Mouse (Mus musculus): ENCODE data around the gene Als2.

Als2 gene

DNA sequence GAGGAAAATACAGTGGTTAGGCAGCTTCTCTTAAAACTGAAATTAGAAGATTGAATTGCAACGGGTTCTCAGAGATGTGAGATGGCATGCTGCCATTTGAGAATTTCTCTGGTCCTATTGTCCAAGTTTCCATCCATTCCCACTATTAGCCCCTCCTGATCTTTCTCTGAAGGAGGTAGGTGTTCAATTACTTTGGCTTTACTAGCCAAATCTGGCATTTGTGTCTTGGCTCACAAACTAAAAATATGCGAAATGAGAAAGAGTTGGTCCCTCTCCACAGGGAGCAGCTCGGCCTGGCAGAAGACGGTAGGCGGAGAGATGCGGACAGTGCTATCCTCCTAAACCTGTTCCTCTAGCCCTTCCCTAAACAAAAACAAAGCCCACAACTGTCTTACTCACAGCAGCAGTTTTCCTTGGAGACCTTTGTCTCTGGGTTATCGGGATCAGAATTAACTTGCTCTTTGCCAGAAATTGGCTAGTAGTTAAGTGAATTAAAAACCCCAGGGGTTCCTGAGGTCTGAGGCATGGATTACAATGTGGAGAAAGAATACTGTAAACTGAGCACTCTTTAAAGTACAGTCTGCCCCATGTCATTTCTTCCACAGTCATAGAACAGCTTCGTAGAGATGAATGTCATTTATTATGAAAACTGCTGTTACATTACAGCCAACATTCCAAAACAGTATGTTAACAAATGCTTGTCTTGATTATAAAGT is 74.6 kb downstream of the Als2 start:
- DNase-seq, result no peak

DNA sequence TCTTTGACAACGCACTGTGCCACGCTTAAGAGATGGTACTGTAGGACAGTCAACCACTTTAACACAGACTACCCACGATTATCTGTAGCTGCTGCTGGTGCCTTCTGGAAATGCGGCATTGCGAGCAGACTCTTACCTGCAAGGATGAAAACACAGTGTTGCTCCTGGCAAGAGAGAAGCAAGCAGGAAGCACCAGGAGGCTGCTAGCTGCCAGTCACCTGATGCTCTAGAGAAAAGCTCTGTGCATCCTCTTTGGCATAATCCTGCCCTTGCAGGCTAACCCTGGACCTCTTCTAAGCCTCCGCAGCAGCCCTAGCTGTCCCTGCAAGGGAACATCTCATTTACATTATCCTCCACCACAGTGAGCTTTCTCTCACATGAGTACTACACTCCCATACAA is 75.6 kb downstream of the Als2 start:
- no peak for DNase-seq

DNA sequence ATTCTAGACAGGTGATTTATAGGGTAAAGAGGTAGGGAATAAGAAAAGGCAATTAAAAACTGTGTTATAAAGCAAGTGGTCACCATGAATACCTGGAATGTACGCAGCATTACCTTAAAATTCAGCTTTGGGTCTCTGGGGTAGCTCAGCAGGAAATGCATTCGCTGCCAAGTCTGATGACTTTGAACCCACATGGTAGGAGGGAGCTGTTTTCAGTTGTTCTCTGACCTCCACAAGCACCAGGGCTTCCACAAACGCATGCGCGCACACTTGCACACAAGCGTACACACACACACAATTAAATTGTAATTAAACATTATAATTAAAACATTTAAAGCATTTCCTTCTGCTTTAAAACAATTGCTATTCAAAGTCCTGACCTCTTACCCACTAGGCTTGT is 76.2 kb downstream of the Als2 start:
- no peak for DNase-seq

DNA sequence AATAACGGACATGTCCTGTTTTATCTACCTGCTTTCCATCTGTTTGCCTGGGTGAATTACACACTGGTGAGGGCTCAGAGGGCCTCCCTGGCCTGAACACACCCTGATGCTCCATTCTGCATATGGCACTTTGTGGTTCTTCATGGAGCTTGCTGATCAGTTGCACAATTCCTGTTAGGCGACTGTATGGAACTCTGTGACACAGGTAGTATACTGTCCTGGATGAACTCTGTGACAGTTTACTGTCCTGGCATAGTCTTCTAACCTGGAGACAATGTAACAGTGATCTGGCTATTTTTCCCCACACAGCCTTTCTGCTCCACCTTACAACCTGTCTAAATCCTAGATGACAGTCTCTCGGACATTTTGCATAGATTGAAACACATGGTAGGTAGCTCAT is 77.9 kb downstream of the Als2 start:
- no peak for DNase-seq

DNA sequence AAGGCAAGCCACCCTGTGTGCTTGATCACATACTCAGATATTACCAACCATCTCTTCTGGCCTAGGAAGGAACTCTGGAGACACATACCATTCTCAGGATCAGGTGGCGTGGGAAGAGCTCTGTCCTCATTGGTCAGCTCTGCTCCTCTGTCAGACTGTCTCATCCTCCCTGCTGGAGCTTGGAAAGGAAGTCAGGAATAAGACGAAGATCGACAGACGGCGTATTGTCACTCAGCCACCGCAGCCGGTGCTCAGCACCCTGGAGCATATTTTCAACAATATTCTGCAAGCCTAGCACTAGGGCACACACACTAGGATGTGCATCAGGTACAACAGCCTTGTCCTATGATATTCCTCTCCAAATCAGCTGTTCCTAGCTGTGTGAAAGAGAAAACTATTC is 78.5 kb downstream of the Als2 start:
- no peak for DNase-seq

DNA sequence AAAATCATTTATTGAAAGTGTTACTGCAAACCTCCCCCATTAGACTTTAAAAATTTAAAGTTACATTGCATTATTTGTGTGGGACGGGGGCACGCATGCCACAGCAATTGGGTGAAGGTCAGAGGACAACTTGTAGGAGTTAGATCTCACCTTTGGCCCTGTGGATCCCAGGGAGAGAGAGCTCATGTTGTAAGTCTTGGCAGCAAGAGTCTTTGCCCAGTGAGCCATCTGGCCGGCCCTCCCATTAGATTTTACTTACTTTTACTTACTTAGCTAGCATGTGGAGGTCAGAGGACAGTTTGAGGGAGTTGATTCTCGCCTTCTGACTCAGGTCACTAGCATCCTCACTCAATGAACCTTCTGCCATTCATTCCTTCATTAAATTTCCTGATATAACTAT is 79.2 kb downstream of the Als2 start:
- DNase-seq, result no peak

DNA sequence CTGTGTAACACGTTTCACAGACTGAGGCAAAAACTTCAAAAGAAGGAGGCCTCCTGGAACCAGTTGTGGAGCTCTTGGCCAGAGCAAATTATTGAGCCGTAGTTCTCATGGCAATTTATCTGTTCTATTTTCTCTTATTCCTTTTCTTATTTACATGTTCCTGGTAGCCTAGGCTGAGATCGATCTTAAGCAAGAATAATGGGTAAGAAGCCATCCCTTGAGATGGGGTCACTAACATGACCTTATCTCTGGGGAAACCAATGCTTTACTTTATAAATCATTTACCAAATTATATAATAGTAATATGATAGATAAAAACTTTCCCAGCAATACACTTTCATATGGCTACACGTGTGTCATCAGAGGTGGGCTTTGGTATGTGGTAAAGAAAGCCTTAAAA is 84.7 kb downstream of the Als2 start:
- DNase-seq, result no peak

DNA sequence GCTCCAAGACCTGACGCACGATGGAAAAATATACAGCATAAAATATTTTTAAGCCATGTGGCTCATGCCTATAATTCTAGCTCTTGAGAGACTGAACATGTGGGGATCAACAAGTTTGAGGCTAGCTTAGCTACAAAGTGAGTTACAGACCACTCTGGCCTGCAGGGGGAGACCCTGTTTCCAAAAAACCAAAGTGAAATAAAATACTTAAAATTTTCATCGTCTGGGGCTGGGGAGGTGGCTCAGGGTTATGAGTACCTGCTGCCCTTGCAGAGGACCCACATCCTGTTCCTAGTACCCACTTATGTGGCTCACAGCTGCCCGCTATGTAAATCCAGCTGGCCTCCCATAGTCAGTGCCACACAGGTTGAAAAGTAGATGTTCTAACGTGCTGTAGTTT is 86.5 kb downstream of the Als2 start:
- no peak for DNase-seq

DNA sequence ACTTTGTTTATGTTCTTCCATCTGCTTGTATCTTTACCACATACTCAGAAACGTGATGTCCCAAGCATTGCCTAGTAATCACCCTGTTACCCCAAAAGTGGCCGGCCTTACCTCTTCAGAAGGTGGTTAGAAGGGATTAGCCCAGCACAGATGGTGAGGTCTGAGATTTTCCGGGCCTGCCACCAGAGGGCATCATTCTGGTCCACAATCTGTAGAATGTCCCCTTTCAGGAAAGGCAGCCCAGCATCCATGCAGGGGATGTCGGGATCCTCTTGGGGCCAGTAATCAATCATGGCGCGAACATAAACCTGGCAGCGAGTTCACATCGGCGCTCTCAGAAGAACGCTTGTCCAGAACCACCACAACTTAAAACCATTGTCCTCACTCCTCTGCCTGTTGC is 92.5 kb downstream of the Als2 start:
- DNase-seq, result no peak

DNA sequence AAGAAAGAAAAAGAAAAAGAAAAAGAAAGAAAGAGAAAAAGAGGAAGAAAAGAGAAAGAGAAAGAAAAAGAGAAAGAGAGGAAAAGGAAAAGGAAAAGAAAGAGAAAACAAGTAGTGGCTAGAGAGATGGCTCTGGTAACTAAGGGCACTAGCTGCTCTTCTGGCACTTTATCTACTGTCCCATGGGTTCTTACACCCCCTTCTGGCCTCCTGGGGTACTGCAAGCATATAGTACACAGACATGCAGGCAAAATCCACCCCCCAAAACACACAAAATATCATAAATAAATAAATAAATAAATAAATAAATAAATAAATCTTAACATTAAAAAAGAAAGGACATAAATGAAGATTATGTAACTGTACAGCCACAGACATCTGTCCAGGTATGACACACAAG is 94.2 kb downstream of the Als2 start:
- no peak for DNase-seq

DNA sequence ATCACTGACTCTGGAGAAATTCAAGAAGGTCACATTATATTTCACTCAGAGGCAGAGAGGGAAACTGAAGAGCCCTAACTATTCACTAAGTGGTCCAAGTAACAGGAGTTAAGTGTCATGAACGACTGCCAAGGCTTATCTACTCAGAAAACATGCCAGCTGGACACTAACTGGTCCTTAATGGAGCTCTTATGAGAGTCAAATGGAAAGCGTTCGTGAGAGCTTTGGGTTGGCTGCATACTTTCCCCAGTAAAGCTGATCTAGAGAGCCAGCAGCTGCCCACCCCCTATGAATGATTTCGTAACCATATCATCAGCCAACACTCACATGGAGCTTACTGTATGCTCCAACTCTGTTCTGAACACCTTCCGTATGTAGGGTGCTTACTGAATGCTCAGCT is 102.6 kb downstream of the Als2 start:
- no peak for DNase-seq

DNA sequence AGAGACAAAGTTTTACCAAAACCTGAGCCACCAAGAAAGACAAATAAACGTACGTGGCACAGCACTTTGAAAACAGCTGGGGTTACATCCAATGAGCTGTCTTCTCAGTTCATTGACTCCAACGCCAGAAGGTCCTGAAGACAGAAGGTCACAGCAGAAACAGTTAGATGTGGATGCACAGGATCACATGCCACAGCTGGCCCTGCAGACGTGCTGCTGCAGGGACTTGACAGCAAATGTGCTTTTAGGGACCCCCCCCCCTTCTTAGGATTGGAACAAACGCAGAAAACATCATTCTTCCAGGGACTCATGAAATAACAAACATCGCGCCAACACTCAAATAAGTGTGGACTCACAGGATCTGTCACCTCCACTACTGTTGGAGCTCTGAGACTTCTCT is 108.2 kb downstream of the Als2 start:
- DNase-seq, result no peak

DNA sequence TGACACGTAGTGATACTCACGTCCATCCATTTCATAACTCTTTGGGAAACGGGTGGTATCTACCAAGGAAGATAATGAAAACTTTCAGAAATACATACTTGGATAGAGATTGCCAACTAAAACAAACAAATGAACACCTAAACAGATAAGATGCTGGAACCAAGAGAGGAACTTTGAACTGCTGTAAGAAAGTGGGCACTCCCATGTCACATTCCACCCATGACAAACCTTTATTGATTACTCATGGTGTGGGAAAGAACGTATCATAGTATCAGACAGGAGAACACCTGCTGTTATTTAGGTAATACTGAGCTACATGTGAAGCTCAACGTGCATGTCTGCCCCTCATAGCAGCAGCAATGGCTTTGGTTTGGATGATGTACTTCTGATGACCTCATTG is 111.5 kb downstream of the Als2 start:
- DNase-seq, result no peak

DNA sequence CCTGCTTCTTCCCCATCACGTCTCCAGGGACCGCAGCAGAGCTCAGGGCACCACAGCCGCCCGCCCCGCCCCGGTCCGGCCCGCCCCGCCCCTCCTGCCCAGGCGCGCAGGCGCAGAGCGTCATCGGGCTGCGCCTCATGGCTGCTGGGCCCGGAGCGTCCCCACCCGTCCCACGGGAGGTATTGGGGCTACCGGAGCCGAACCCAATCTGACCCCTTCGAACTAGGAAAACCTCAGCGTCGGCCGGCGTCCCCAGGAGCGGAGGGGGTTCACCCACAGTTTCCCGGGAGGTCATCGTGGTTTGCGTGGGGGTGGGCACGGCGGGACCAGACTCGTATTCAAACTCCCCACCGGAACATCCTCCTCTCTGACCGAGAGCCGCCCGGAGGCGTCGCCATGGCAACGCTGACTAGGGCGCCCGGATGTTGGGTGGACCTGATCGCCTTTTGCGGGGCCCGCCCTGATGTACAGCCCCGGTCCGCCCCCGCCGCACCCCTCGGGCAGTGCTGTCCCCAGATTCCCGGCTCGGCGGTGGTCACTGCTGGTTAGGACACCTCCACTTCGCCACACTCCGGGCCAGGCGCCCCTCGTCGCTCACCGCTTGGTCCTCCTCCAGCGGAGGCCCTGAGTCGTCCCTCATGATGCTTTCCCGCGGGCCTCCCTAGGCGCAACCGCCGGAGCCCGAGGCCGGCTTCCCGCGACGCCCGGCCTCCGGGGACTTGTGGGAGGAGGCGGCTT is 117.1 kb downstream of the Als2 start, which contains the start of gene Tmem237:
Gene Tmem237 (minus strand): TSS at position 689 of the 738 bp plus-strand sequence.
- DNase-seq, result peak; percentile 94
